Comparison of ENCODE assay signal across 12 mouse cellular contexts in the genomic region with DNA sequence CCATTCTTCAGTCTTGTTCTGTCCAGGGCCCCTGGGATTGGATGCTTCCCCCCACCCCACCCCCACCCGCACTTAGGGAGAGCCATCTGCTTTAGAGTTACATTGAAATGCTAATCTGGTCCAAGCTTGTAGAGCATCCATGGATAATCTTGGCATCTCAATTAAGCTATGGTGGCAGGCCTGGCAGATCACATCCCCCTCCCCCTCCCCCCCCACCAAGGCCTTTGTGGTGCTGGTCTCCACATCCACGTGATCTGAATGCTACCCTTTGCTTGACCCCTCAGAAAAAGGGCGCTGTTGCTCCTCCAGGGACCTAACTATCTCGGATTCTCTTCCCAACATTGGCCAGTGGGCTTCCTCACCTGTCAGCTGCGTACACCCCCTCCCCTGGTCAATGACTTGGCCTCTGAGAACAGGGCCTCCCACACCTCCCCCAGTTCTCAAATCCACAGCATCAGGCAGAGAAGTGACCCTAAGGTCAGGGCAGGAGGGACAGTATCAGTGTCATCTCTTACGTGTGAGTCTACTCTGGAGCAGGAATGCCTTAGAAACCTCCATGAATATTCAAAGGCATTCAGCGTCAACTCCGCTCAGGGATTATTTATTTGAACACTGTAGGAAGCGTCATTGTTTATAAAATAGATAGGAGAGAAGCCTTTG.
DNase-seq lines count a peak whose midpoint lies in the region; ATAC-seq lines count a peak whose summit lies in the region.
"Had no signal": no experiment of that assay in that cellular context is flagged by ENCODE, and none has a peak within 500 bp of the region (broad histone marks: within the 10 kb centered on the region; RNA-seq: fewer than 3 reads in every experiment).

No protein-coding gene starts in this region.

- H3K4me1 ChIP-seq in forebrain, embryonic 12.5 days = peaks cover 45% of the 10 kb centered on the region
- peaks cover 8% of the 10 kb centered on the region for H3K4me1 ChIP-seq in hindbrain, embryonic 16.5 days (ENCODE audit: control insufficient read depth, insufficient read depth, low read depth, low read length)
- peaks cover 42% of the 10 kb centered on the region for H3K4me1 ChIP-seq in neural tube, embryonic 13.5 days (replicated peaks)
- H3K4me1 ChIP-seq: limb, embryonic 12.5 days had no signal

- peak; percentile 28 for DNase-seq in left cerebral cortex, postnatal 4 days
- DNase-seq in left cerebral cortex, postnatal 14 days (ENCODE audit: low spot score in 2 of 2) = no peak
- no peak for DNase-seq in kidney, postnatal 4 days
- no peak for DNase-seq in adrenal gland, postnatal 10 days
- DNase-seq: cerebellum, postnatal 36 days; liver, postnatal 0 days had no signal

- H3K9ac ChIP-seq in forebrain, embryonic 12.5 days = no peak overlapping the region
- no peak overlapping the region; the same call in 1 of the 2 replicates for H3K9ac ChIP-seq in hindbrain, embryonic 16.5 days (ENCODE audit: low read depth, low read length)
- no peak overlapping the region for H3K9ac ChIP-seq in neural tube, embryonic 13.5 days
- H3K9ac ChIP-seq: limb, embryonic 12.5 days; liver, postnatal 0 days had no signal

- peak overlapping the region; percentile 42; the same call in 1 of the 2 replicates for H3K27ac ChIP-seq in forebrain, embryonic 12.5 days
- H3K27ac ChIP-seq in hindbrain, embryonic 16.5 days (ENCODE audit: low read depth, low read length) = peak overlapping the region; percentile 39; the same call in 1 of the 2 replicates
- peak overlapping the region; percentile 71 for H3K27ac ChIP-seq in neural tube, embryonic 13.5 days (replicated peaks)
- H3K27ac ChIP-seq: limb, embryonic 12.5 days had no signal

- ATAC-seq in forebrain, embryonic 12.5 days (ENCODE audit: low FRiP score) = peak; percentile 70
- ATAC-seq in hindbrain, embryonic 16.5 days = peak; percentile 46; the same call in 1 of the 2 replicates
- ATAC-seq in neural tube, embryonic 13.5 days (ENCODE audit: low read depth) = peak; percentile 81; the same call in 1 of the 2 replicates
- ATAC-seq in megakaryocyte-erythroid progenitor cell, adult 5-6 weeks (replicated peaks; ENCODE audit: low FRiP score, low TSS enrichment, poor library complexity, severe bottlenecking) = no peak
- ATAC-seq: inflammation-experienced regulatory T-cells, adult 6 months; liver, postnatal 0 days had no signal

- no peak overlapping the region for H3K4me2 ChIP-seq in forebrain, embryonic 12.5 days
- H3K4me2 ChIP-seq in hindbrain, embryonic 16.5 days (ENCODE audit: low read length) = no peak overlapping the region
- no peak overlapping the region for H3K4me2 ChIP-seq in neural tube, embryonic 13.5 days
- H3K4me2 ChIP-seq: limb, embryonic 12.5 days had no signal

- no peaks in the 10 kb centered on the region for H3K9me3 ChIP-seq in forebrain, embryonic 12.5 days
- no peaks in the 10 kb centered on the region for H3K9me3 ChIP-seq in hindbrain, embryonic 16.5 days (ENCODE audit: control insufficient read depth, low read length)
- no peaks in the 10 kb centered on the region for H3K9me3 ChIP-seq in neural tube, embryonic 13.5 days
- H3K9me3 ChIP-seq: limb, embryonic 12.5 days had no signal

- 19% methylated on average over 9 of the region's 9 CpGs for WGBS in forebrain, embryonic 12.5 days
- 6% methylated on average over 9 of the region's 9 CpGs for WGBS in hindbrain, embryonic 16.5 days
- WGBS in neural tube, embryonic 13.5 days = 18% methylated on average over 9 of the region's 9 CpGs

- intact Hi-C loops in left cerebral cortex, postnatal 4 days (cut with DNase I) = loop anchor here (5.0 kb wide), 1 partner anchor 71 kb away; no protein-coding TSS in a partner anchor
- intact Hi-C loops in left cerebral cortex, postnatal 14 days (cut with DNase I) = no loop called here

- H3K4me3 ChIP-seq in forebrain, embryonic 12.5 days (replicated peaks) = no peak overlapping the region
- no peak overlapping the region for H3K4me3 ChIP-seq in hindbrain, embryonic 16.5 days (ENCODE audit: low read length)
- no peak overlapping the region for H3K4me3 ChIP-seq in neural tube, embryonic 13.5 days
- H3K4me3 ChIP-seq: limb, embryonic 12.5 days had no signal

- H3K27me3 ChIP-seq in forebrain, embryonic 12.5 days = no peaks in the 10 kb centered on the region
- H3K27me3 ChIP-seq in hindbrain, embryonic 16.5 days (replicated peaks; ENCODE audit: control insufficient read depth, insufficient read depth, low read length) = no peaks in the 10 kb centered on the region
- no peaks in the 10 kb centered on the region for H3K27me3 ChIP-seq in neural tube, embryonic 13.5 days
- H3K27me3 ChIP-seq: limb, embryonic 12.5 days had no signal

- H3K36me3 ChIP-seq in forebrain, embryonic 12.5 days (replicated peaks) = no peaks in the 10 kb centered on the region
- H3K36me3 ChIP-seq in hindbrain, embryonic 16.5 days (ENCODE audit: control insufficient read depth, insufficient read depth, low read length) = no peaks in the 10 kb centered on the region
- H3K36me3 ChIP-seq in neural tube, embryonic 13.5 days = no peaks in the 10 kb centered on the region
- H3K36me3 ChIP-seq: limb, embryonic 12.5 days had no signal
